Mouse (Mus musculus): ENCODE results near the gene Parp2.

DNA sequence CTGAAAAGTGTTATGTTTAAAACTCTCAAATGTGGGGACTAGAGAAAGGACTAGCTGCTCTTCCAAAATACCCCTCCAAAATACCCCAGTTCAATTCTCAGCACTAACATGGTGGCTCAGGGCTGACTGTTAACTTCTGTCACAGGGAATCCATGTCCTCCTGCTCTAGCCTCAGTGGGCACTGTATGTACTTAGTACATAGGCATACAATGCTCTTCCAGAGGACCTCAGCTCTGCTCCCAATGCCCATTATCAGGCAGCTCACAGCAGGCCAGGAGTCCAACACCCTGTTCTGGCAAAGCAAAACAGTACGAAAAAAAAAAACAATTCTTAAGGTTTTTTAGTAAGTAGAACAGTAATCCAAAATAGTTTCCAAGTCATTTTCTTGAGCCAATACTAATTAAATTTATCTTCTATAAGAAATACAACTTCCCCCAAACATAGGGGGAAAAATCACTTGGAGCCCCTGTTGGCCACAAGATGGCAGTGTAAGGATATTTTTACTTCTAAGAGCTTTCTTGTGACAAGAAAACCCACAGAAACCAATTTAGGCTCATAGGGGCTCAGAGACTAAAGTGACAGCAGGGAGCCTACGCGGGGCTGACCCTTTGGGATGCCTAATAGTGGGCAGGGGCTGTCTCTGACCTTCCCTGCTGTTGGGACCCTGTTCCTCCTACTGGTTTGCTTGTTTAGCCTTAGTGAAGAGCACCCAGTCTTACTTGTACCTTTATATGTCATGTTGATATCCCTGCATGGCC, 8.0 kb upstream of the Parp2 start:
- TF ChIP-seq MYOD1 (IDR thresholded peaks at IDR 0.05; ENCODE audit: control insufficient read depth in 1 of 3, insufficient read length in 2 of 3, low read depth in 2 of 3) (no peak), USF1 (IDR thresholded peaks at IDR 0.05; ENCODE audit: low read depth) (no peak), TCF12 (IDR thresholded peaks at IDR 0.05; ENCODE audit: insufficient read depth, poor library complexity, severe bottlenecking) (no peak), MAX (IDR thresholded peaks at IDR 0.05; ENCODE audit: low read depth) (no peak), E2F4 (IDR thresholded peaks at IDR 0.05; ENCODE audit: insufficient read depth) (no peak), POLR2A (IDR thresholded peaks at IDR 0.05; ENCODE audit: insufficient read length, low read depth) (no peak)
